Mouse (Mus musculus): ENCODE results near the gene Spag16. TPM values are rescaled to one million over a fixed set of nuclear protein-coding genes. Genes with fewer than 3 reads are reported as not detected.

The Spag16 gene
- total and polyA plus RNA-seq, 2 experiments from 2014 or later: 2.5 to 4.7 TPM

GRCm38 (mm10) chr1:70725045-70725444 is 898.3 kb downstream of the Spag16 start:
- Histone ChIP-seq H3K9me3 (ENCODE audit: low read length) (no peaks in the 10 kb centered on the region), H3K4me3 (ENCODE audit: low read depth, low read length) (peak overlapping the region; percentile 44), H3K27ac (ENCODE audit: low read depth, low read length) (no peak overlapping the region), H3K4me1 (ENCODE audit: insufficient read depth) (no peaks in the 10 kb centered on the region), H3K9ac (peak overlapping the region; percentile 53; the same call in 1 of the 2 replicates), H3K36me3 (ENCODE audit: insufficient read depth) (no peaks in the 10 kb centered on the region), H3K27me3 (ENCODE audit: insufficient read depth, low read length) (no peaks in the 10 kb centered on the region), H3K4me2 (ENCODE audit: low read depth) (peak overlapping the region; percentile 61)
- WGBS: 30% methylated on average over 5 of the region's 5 CpGs
- no peak for ATAC-seq
- TF ChIP-seq CTCF (IDR thresholded peaks at IDR 0.05; ENCODE audit: low read depth): no peak
- DNase-seq: peak; percentile 22

- 3% methylated on average over 13 of the region's 13 CpGs for WGBS
- Histone ChIP-seq H3K4me1 (ENCODE audit: insufficient read depth) (no peaks in the 10 kb centered on the region), H3K36me3 (ENCODE audit: insufficient read depth) (no peaks in the 10 kb centered on the region), H3K9me3 (ENCODE audit: low read length) (no peaks in the 10 kb centered on the region), H3K4me2 (ENCODE audit: low read depth) (peak within 1 kb of the TSS; percentile 61), H3K9ac (peak within 1 kb of the TSS; percentile 53), H3K27ac (ENCODE audit: low read depth, low read length) (peak within 1 kb of the TSS; percentile 45; the same call in 1 of the 2 replicates), H3K4me3 (ENCODE audit: low read depth, low read length) (peak within 1 kb of the TSS; percentile 44), H3K27me3 (ENCODE audit: insufficient read depth, low read length) (no peaks in the 10 kb centered on the region)
- ATAC-seq: peak; percentile 83
- DNase-seq: peak; percentile 73
- peak; percentile 30; the same call in 1 of the 2 replicates for TF ChIP-seq CTCF (IDR thresholded peaks at IDR 0.05; ENCODE audit: low read depth)
Measured at GRCm38 (mm10) chr1:70725655-70726066, 898.9 kb downstream of the Spag16 start, which contains the start of gene Vwc2l. Gene Vwc2l, plus strand, starts transcription at chr1:70725715.

Other genes starting within 250 kb of the Spag16 start
- gene Ikzf2, start 139.7 kb upstream of the Spag16 start, total RNA-seq (2014; rRNA removed): 6.5 and 7.3 TPM in 2 replicates
- gene Ikzf2, start 139.7 kb upstream of the Spag16 start, polyA plus RNA-seq (2015; fragmentation: Nextera tagmentation; extraction: Ambion mirVana): 0.72 and 1.8 TPM in 2 replicates

Measured in forebrain, postnatal 0 days (tissue).